Mouse (Mus musculus) embryonic facial prominence, embryonic 14.5 days (tissue): ENCODE results near the gene Dkc1. TPM values are rescaled to one million over a fixed set of nuclear protein-coding genes. Genes with fewer than 3 reads are reported as not detected.
"Not testable (repeated sequence)": the region's sequence is repeated elsewhere in the genome, so short reads cannot be mapped to it uniquely, and the experiment has no call there.

Experiments used
- ATAC-seq: fragments of 200-750 bp; cut with Nextera tagmentation; 2 replicates; pipeline ENCODE4 v1.8.0; 2017; ENCODE audit warnings: low read depth, moderate number of reproducible peaks, moderate TSS enrichment
- DNase-seq: peaks from one replicate; pipeline ENCODE4 v3.0.0-alpha.2; 2015; ENCODE audit warnings: low spot score
- H3K27ac ChIP-seq: fragments of 300-500 bp; sonication (generic); replicated peaks from 2 replicates; pipeline ENCODE4 v1.5.1; 2014; ENCODE audit warnings: low read depth, mild to moderate bottlenecking, low read length, moderate library complexity
- H3K27me3 ChIP-seq: fragments of 300-500 bp; sonication (generic); replicated peaks from 2 replicates; pipeline ENCODE4 v1.6.1; 2014; ENCODE audit warnings: low read length; ENCODE audit not compliant: control insufficient read depth, insufficient read depth
- H3K36me3 ChIP-seq: fragments of 300-500 bp; sonication (generic); 2 replicates; pipeline ENCODE4 v1.6.1; 2014; ENCODE audit warnings: low read length, mixed read lengths; ENCODE audit not compliant: control insufficient read depth, insufficient read depth
- H3K4me1 ChIP-seq: fragments of 300-500 bp; sonication (generic); 2 replicates; pipeline ENCODE4 v1.6.1; 2014; ENCODE audit warnings: antibody characterized with exemption, low read length; ENCODE audit not compliant: control insufficient read depth, insufficient read depth
- H3K4me2 ChIP-seq: fragments of 300-500 bp; sonication (generic); 2 replicates; pipeline ENCODE4 v1.6.1; 2014; ENCODE audit warnings: low read depth, mild to moderate bottlenecking, low read length, moderate library complexity, mixed read lengths
- H3K4me3 ChIP-seq: fragments of 300-500 bp; sonication (generic); 2 replicates; pipeline ENCODE4 v1.5.1; 2014; ENCODE audit warnings: low read depth, mild to moderate bottlenecking, low read length
- H3K9ac ChIP-seq: fragments of 300-500 bp; sonication (generic); 2 replicates; pipeline ENCODE4 v1.6.1; 2014; ENCODE audit warnings: low read depth, mild to moderate bottlenecking, low read length, moderate library complexity, mixed read lengths
- H3K9me3 ChIP-seq: fragments of 300-500 bp; sonication (generic); 2 replicates; pipeline ENCODE4 v1.6.1; 2016; ENCODE audit warnings: low read length; ENCODE audit not compliant: control insufficient read depth
- WGBS: fragments of 180-500 bp; shearing (Covaris S2); extraction: QIAGEN DNeasy Blood & Tissue Kit; methylation state at CpG from one replicate; pipeline ENCODE4 v1.1.7; 2014; 5-methylcytosine and 5-hydroxymethylcytosine counted together
- polyA plus RNA-seq: library from polyadenylated mRNA; unstranded; fragments of >200 nt; fragmentation: Nextera tagmentation; extraction: Ambion mirVana; gene quantifications from 2 replicates; pipeline ENCODE4 v1.2.1, GENCODE M21; 2014

The Dkc1 gene
- polyA plus RNA-seq, 1 experiment from 2014 or later = 109 TPM

DNA sequence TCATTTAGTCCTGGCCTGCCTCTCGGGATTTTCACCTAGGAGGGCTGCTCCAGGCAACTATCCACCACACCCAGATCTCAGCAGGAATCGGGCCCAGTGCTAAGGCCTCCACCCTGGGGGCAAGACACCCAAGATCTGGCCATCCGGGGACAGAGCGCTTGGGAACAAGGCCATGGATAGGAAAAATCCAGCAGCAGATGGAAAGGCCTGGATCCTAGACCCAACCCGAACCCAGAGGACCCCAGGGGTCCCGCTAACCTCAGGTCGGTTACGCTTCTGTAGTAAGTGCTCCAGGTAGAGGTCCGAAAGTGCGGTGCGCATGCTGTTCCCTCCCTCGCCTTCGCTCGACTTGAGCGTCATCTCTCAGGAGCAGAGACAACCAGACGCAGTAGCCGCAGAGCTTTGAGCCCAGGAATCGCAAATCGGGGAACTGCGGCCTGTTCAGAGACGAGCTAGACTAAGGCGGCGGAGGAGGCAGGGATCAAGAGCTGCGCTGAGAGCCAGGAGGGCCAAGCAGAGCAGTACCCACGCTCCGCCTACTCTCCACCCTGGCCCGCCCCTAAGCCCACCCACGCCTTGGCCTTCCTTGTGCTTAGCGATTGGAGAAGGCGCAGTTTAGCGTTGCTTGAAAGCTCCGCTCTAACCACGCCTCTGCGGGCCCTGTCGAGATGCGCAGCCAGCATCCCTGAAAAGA is 35.0 kb downstream of the Dkc1 start, which contains the start of gene Mpp1:
Gene Mpp1, minus strand, starts transcription at position 550 of the 694 bp plus-strand sequence.
- peak within 1 kb of the TSS; percentile 70; the same call in 1 of the 2 replicates for H3K27ac ChIP-seq
- DNase-seq = peak; percentile 95

DNA sequence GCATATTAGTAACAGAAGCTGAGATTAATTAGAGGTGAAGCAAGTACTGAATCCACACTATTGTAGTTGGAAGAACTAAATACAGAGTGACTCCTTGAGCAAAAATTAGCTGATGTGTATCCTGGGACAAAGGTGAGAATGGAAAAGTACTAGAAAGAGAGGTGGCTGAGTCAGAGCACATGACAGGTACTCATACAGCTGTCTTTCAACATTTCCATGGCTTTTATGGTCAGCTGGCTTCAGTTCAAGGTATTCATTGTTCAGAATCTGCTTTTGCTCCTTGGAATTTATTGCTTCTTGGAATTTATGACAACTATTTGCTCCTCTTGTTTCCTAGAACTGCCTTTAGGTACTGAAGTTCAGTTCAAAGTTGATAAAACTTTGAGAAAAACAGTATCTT is 41.3 kb downstream of the Dkc1 start:
- DNase-seq (no peak), ATAC-seq (no peak)
- H3K27me3 ChIP-seq = no peaks in the 10 kb centered on the region
- no peaks in the 10 kb centered on the region for H3K9me3 ChIP-seq
- no peak overlapping the region for H3K4me3 ChIP-seq
- no peaks in the 10 kb centered on the region for H3K36me3 ChIP-seq
- no peaks in the 10 kb centered on the region for H3K4me1 ChIP-seq
- no peak overlapping the region for H3K27ac ChIP-seq
- H3K4me2 ChIP-seq = no peak overlapping the region
- H3K9ac ChIP-seq = no peak overlapping the region

More for the DNA sequence above, 35.0 kb downstream of the Dkc1 start, which contains the start of gene Mpp1:
- peak within 1 kb of the TSS; percentile 54 for H3K4me2 ChIP-seq
- no peaks in the 10 kb centered on the region for H3K9me3 ChIP-seq
- ATAC-seq = peak; percentile 100
- H3K27me3 ChIP-seq = no peaks in the 10 kb centered on the region
- H3K4me3 ChIP-seq = peak within 1 kb of the TSS; percentile 51
- no peaks in the 10 kb centered on the region for H3K4me1 ChIP-seq
- WGBS = 14% methylated on average over 25 of the region's 36 CpGs
- H3K9ac ChIP-seq = peak within 1 kb of the TSS; percentile 74
- no peaks in the 10 kb centered on the region for H3K36me3 ChIP-seq

DNA sequence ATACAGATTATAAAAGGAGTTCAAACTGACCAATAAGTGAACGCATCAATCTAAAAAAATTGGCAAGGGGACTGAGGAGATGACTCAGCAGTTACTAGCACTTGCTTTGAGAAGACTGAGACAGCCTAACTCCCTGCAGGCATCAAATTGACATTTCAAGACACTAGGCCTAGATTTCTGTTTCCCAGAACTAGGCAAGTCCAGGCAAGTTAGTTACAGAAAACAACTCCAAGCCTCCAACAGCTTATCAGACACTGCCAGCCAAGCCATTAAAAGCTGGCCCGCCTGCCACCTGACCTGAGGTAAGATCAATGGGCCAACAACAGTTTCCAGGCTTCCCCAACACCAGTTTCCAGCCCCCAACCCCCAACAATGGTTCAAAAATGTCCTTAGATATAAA is 42.1 kb downstream of the Dkc1 start:
- ATAC-seq = no peak

GRCm38 (mm10) chrX:75138182-75138581 is 42.5 kb downstream of the Dkc1 start:
- no peak for DNase-seq
- H3K36me3 ChIP-seq = no peaks in the 10 kb centered on the region
- H3K27ac ChIP-seq = no peak overlapping the region
- no peaks in the 10 kb centered on the region for H3K9me3 ChIP-seq
- no peak for ATAC-seq
- WGBS = 90% methylated on average over 2 of the region's 2 CpGs
- H3K27me3 ChIP-seq = no peaks in the 10 kb centered on the region
- H3K4me2 ChIP-seq = no peak overlapping the region
- H3K9ac ChIP-seq = no peak overlapping the region
- no peaks in the 10 kb centered on the region for H3K4me1 ChIP-seq
- H3K4me3 ChIP-seq = no peak overlapping the region

More for the DNA sequence above, 42.1 kb downstream of the Dkc1 start:
- Histone ChIP-seq H3K27ac (no peak overlapping the region), H3K36me3 (no peaks in the 10 kb centered on the region), H3K4me3 (no peak overlapping the region), H3K9ac (no peak overlapping the region), H3K4me1 (no peaks in the 10 kb centered on the region), H3K27me3 (no peaks in the 10 kb centered on the region), H3K9me3 (no peaks in the 10 kb centered on the region), H3K4me2 (no peak overlapping the region)
- DNase-seq = no peak
- 77% methylated on average over 2 of the region's 2 CpGs for WGBS

GRCm38 (mm10) chrX:75143124-75143555 is 47.5 kb downstream of the Dkc1 start:
- peak overlapping the region; percentile 55 for H3K9ac ChIP-seq
- H3K27ac ChIP-seq = not testable (repeated sequence)
- peak; percentile 8 for DNase-seq

DNA sequence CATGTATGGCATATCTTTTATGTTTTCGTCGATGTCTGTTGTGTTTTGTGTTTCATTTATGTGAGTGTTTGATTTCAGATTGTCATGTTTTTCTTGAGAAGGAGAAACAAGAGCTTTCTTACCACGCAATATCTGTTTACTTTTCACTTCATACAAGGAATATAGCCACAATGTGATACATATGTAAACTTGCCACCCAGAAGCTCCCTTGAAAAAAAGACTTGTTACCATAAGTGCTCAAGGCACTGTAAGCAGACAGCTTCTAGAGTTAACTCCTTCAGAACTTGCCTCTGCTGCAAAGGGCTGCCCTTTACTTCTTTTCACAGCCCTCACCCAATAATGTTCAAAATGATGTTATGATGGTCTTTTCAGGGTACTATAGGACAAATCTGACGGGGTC is 52.8 kb downstream of the Dkc1 start:
- H3K4me3 ChIP-seq = no peak overlapping the region

More at GRCm38 (mm10) chrX:75143124-75143555, 47.5 kb downstream of the Dkc1 start:
- not testable (repeated sequence) for H3K27me3 ChIP-seq, H3K36me3 ChIP-seq, H3K4me1 ChIP-seq, H3K9me3 ChIP-seq
- peak; percentile 37; the same call in 1 of the 2 replicates for ATAC-seq
- H3K4me3 ChIP-seq = peak overlapping the region; percentile 34
- peak overlapping the region; percentile 56 for H3K4me2 ChIP-seq
- WGBS = 26% methylated on average over 12 of the region's 42 CpGs

DNA sequence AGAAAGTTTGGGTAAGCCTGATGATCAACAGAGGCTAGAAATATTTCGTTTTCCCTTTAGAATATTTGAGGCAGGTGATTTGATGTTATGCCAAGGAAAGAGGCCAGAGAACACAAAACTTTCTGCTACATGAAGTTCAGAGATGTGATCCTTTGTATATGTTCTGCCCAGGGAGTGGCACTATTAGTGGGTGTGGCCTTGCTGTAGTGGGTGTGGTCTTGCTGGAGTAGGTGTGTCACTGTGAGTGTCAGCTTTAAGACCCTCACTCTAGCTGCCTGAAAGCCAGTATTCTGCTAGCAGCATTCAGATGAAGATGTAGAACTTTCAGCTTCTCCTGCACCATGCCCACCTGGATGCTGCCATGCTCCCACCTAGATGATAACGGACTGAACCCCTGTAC is 54.6 kb downstream of the Dkc1 start:
- Histone ChIP-seq H3K27ac (no peak overlapping the region), H3K4me1 (no peaks in the 10 kb centered on the region), H3K36me3 (no peaks in the 10 kb centered on the region), H3K9me3 (no peaks in the 10 kb centered on the region), H3K4me3 (no peak overlapping the region), H3K4me2 (no peak overlapping the region), H3K27me3 (no peaks in the 10 kb centered on the region), H3K9ac (no peak overlapping the region)
- DNase-seq = no peak
- 68% methylated on average over 2 of the region's 2 CpGs for WGBS
- no peak for ATAC-seq

More for the DNA sequence above, 52.8 kb downstream of the Dkc1 start:
- no peak overlapping the region for H3K9ac ChIP-seq
- no peaks in the 10 kb centered on the region for H3K4me1 ChIP-seq
- ATAC-seq = no peak
- no peak overlapping the region for H3K4me2 ChIP-seq
- H3K9me3 ChIP-seq = no peaks in the 10 kb centered on the region
- H3K27me3 ChIP-seq = no peaks in the 10 kb centered on the region
- H3K27ac ChIP-seq = no peak overlapping the region
- DNase-seq = no peak
- H3K36me3 ChIP-seq = no peaks in the 10 kb centered on the region
- 71% methylated on average over 4 of the region's 4 CpGs for whole genome bisulfite sequencing

- Histone ChIP-seq H3K9me3 (no peaks in the 10 kb centered on the region), H3K4me3 (no peak overlapping the region), H3K4me2 (no peak overlapping the region), H3K27ac (no peak overlapping the region), H3K27me3 (no peaks in the 10 kb centered on the region), H3K9ac (no peak overlapping the region), H3K36me3 (no peaks in the 10 kb centered on the region), H3K4me1 (no peaks in the 10 kb centered on the region)
- DNase-seq = no peak
- no peak for ATAC-seq
- WGBS = 57% methylated on average over 1 of the region's 1 CpGs
These were observed 56.6 kb downstream of the Dkc1 start for GRCm38 (mm10) chrX:75152249-75152648.
